Mouse (Mus musculus) adipocyte (in vitro differentiated cells): ENCODE measurements at regions not wholly inside any gene's neighbourhood (a gene's known extent, or its start where the extent isn't known, plus 50 kb on each side); places are given as distances from the start of the nearest gene placed in this dataset.

Experiments
- DNase-seq: peaks from one replicate; pipeline ENCODE4 v3.0.0-alpha.2; 2016; ENCODE audit warnings: low spot score

GRCm38 (mm10) chr10:14217284-14217683 is 251.4 kb downstream of the Hivep2 start:
- no peak for DNase-seq

- peak; percentile 28 for DNase-seq
These were observed 250.5 kb downstream of the Hivep2 start for GRCm38 (mm10) chr10:14216191-14216992.

- no peak for DNase-seq
These were observed 249.6 kb downstream of the Hivep2 start for GRCm38 (mm10) chr10:14215512-14215911.

GRCm38 (mm10) chr10:14213536-14213935 is 247.7 kb downstream of the Hivep2 start:
- no peak for DNase-seq

- peak; percentile 38 for DNase-seq
These were observed 246.1 kb downstream of the Hivep2 start for GRCm38 (mm10) chr10:14211926-14212325.

- DNase-seq, result no peak
These were observed 245.6 kb downstream of the Hivep2 start for GRCm38 (mm10) chr10:14211481-14211880.

GRCm38 (mm10) chr10:14210445-14210844 is 244.6 kb downstream of the Hivep2 start:
- no peak for DNase-seq

- no peak for DNase-seq
These were observed 244.2 kb downstream of the Hivep2 start for GRCm38 (mm10) chr10:14210045-14210444.

- no peak for DNase-seq
These were observed 242.3 kb downstream of the Hivep2 start for GRCm38 (mm10) chr10:14208206-14208605.

- DNase-seq, result peak; percentile 56
These were observed 241.7 kb downstream of the Hivep2 start for GRCm38 (mm10) chr10:14207616-14208015.

- DNase-seq, result no peak
These were observed 241.2 kb downstream of the Hivep2 start for GRCm38 (mm10) chr10:14207051-14207570.
